Mouse (Mus musculus) adrenal gland, adult (tissue): ENCODE measurements at regions not wholly inside any gene's neighbourhood (a gene's known extent, or its start where the extent isn't known, plus 50 kb on each side); places are given as distances from the start of the nearest gene placed in this dataset.

Experiments
- DNase-seq, 2 experiments: peaks; one replicate each; pipeline ENCODE4 v3.0.0; 2022 to 2023; ENCODE audit warnings: low spot score in 1 of 2; ENCODE audit not compliant: inconsistent age in 2 of 2

DNA sequence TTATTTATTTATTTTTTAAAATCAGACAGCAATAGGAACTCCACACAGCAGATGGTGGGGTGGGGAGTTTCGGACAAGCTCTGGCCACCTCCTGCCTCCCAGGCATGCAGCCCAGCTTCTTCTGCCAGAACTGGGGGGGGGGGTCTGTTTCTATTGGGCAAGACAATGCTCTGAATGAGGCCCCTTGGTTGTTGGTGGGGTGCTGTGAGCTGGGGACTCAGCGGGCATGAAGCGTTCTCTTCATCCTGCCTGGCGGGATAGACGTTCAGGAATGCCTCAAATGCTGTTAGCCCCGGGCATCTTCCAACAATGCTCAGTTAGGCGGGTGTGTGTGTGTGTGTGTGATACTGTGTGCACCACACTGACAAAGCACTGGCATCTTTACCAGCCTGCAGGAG lies 103.7 kb downstream of the E030025P04Rik start:
- no peak for DNase-seq

DNA sequence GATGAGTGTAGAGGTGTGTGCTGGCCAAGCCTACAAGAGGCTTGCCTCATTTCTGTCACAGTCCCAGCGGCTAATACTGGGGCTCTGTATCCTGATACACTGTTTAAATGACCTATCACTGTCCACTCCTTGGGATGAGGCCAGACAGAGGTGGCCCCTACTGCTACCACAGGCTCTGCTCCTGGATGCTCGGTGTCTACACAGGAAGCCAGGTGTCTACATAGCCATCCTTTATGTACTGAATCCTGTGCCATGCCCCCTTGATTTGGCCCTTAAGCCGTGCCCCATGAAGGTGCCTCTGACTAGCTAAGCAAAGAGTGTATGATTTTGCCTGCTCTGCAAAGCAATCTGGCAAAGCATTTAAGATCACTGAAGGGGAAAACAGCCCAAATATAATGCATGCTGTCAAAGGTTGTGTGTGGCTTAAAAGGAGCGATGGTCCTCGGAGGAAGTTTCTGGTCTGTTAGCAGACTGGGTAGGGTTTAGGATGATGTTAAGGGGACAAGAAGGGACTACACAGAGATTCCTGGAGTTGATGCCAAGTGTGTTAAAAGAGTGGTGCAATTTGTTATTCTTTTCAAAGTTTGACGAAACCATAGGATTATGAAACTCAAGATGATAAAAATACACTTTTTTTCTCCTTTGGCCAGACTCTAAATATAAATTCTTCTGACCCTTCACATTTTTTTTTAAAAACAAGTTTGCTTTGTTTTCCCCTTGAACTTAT lies 104.2 kb downstream of the E030025P04Rik start:
- DNase-seq, result peak; percentile 54 to 65

DNA sequence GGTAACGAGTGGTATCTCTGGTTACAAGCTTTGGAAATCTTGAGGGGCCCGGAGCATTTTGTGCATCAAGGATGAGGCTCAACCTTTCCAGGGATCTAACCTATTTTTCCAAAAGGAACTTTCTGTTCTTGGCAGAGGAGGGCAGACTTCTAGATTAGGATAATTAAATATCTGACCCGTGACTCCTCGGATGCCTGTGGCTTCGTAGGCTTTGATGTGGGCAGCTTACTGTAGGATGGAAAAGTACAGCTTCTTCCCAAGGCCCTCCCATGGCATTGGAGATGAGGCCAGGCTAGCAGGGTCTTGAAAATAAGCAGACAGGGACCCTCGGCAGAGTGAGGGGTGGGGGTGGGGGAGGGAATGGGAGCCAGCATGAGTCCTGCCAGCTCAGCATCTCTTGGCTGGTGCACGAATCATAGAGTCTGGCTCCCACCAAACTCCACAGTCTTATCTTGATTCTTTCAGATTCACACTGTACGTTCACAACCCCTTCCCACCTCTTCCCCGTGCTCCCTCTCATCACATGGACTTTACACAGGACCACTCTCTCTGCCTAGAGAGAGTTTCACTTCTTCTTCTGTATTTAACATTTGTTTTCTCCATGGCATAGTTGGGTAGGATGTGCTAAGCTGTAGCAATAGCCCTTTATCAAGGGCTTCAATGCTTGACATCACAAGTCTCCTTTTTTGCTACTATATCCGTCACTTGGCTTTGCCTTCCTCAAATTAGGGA lies 104.9 kb downstream of the E030025P04Rik start:
- DNase-seq, result peak; percentile 81 to 85

DNA sequence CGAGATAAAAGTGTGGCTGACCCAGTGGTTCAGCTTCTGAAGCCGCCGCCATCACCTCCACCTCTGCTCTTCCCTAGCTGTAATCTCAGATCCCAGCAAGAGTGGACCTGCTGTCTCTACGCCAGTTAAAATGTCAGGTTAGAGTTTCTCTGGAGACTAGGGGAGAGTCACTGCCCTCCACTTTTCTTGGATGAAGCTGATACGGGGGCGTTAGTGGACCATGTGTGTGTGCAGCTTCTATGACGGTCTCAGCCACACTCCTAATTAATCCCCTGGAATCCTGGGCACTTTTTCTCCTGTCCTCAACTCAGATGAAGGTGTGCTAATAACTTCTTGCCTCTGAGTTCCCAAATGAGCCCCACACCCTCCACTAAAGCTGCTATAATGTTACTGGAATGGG lies 106.0 kb downstream of the E030025P04Rik start:
- DNase-seq, result peak in 1 of 2 experiments; percentile 39

DNA sequence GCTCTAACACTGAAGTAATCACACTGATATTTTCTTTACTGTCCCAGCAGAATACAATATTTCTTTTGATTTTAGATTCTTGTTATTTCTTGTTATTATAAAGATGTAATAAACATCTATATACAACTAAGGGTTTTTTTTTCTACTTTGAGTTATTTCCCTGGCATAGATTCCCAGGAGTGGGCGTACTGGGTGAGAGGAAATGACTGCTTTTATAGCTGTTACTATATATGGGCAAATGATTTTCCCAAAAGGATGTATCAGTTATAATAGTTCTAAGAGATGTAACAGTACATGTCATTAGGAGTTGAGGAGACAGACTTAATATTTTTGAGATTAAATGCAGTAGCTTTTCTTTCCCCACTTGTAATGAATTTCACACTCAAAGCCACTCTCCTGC lies 109.6 kb downstream of the E030025P04Rik start:
- no peak for DNase-seq

DNA sequence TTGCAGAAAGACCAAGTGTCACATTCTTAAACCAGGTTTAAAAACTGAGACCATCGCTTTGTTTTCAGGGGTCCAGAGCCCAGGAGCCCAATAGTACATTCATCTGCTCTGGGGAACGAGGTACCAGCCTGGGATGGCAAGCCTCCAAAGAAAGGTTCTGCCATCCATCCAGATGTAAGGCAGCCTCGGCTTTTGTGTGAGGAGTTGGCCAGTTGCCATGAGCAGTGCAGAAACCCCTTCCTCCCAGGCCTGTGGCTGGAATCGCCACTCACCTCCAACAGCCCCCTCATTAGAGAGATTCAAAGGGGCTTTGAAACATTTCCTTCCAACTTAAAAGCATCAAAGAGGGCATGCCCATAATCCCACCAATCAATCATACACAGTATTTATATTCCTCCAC lies 110.1 kb downstream of the E030025P04Rik start:
- DNase-seq, result no peak

DNA sequence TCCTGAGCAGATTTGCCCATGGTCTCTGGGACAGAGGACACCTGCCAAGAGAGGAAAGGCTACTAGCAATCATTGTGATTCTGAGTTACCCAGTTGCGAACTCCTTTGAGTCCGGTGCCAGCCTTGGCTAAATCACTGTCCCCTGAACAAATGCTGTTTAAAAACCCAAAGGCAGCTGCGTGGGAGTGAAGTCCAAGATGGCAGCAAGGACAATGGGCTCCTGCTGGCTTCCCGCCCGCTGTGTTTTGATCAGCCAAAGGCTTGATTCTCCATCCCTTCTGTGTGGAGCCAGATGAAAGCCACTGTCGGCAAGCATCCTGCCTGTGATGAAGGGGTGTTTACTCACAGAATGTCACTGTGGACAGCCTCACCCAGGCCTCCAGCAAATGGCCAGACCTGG lies 111.4 kb downstream of the E030025P04Rik start:
- DNase-seq, result no peak

DNA sequence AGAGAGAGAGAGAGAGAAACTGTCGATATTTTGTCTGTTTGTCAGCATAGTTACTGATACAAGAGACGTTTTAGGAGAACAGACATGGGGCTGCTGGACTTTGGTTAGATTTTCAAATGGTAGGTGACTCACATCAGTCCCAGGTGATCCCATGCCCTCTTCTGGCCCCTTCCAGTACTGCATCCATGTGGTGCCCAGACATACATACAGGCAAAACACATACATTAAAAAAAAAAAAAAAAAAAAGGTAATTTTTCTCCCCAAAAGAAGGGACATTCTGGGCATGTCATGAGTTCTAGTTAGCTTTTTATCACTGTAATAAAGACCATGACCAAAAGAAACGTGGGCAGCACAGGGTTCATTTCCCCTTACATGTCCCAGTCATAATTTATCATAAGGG lies 110.3 kb downstream of the Axin2 start:
- DNase-seq, result peak; percentile 63 to 86

DNA sequence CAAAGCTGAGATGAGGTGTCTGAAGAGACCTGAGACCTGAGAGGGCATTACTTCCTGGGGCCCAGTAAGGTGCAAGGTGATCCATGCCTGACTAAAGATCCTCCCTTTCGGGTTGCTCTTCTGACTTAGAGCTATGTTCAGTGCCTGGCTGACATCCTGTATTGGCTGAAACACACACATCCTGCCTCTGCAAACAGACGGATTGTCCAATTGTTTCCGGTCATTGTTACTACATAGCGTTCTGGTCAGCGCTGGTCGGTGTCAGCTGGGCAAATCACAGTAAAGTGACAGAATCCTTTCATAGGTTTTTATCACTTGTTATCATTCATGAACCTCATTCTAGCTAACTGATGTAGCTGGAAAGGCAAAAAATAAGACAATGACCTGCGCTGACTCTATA lies 109.7 kb downstream of the Axin2 start:
- peak in 1 of 2 experiments; percentile 28 for DNase-seq

DNA sequence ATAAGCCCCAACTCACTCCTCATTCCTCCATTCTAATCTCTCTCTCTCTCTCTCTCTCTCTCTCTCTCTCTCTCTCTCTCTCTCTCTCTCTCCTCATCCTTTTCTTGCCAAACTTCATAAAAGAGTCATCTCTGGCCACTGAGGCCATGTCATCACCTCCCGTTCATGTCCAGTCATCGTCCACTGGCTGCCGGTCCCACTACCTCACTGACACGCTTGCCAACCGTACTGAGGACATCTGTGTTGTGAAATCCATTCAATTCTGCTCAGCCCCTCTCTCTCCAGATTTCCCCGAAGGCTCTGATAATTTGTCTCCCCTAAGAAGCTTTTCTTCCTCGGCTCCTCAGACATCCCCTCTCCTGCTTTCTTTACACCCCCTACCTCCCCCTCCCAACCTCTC lies 94.7 kb downstream of the Axin2 start:
- no peak for DNase-seq

DNA sequence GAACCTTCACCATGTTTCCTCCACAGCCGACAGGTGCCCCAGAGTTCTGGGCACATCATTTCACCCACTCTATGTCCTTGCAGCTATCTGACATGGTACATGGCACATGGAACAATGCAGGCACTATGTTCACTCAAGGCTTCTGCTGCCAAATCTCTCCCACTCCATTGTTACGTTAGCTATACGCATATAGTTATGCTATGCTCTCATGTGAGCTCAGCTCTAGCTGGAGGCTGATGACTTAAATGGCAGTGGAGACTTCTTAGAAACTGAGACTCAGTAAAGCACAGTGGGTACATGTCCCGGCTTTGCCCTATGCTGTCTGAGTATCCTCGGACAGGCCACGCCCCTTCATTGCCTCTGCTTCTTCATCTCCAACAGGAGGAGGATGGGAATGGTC lies 91.0 kb downstream of the Axin2 start:
- DNase-seq, result no peak

DNA sequence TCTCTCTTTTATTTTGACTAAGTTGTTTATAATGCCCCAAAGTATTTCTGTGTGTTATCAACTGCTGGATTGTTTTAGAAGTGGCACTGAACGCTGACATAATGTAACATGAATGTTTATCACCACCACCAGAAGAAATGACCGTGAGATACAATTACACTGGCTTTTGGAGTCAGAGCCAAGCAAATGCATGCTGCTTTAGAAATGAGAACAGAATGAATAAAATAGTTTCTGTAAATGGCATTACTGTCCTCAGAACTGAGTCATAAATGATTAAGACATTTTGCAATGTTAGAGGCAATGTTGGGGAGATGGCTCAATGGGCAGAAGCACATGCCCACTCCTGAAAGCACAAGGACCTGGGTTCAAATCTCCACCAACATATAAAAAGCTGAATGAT lies 88.7 kb downstream of the Axin2 start:
- peak in 1 of 2 experiments; percentile 54 for DNase-seq

DNA sequence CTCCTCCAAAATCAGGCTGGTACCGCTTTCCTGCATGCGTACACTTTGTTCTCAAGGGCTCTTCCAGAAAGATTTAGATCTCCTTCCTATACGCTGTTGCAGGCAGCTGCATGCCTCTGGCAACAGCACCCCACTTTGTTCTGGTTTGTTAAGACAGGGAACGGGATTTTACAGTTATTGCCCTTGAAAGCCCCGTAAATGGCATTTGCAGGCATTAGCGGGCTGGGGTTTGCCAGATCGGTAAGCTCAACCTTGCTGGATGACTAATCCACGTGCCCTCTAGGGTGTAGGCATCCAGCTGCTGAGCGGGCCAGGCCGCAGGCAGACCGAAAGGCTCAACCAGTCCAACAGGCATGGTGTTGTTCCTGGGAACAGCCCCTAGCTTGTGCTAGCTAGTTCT lies 85.5 kb downstream of the Axin2 start:
- peak; percentile 72 to 83 for DNase-seq
